Mouse (Mus musculus) neural tube, embryonic 11.5 days (tissue): ENCODE measurements around the gene Sipa1l3. TPM values are rescaled to one million over a fixed set of nuclear protein-coding genes. Genes with fewer than 3 reads are reported as not detected.
A peak's percentile ranks its signal among the peaks of the same experiment; 100 is the strongest.

Source experiments
- ATAC-seq: fragments of 200-750 bp; cut with Nextera tagmentation; 2 replicates; pipeline ENCODE4 v1.8.0; 2017; ENCODE audit warnings: moderate number of reproducible peaks, mild to moderate bottlenecking, moderate TSS enrichment, moderate library complexity; ENCODE audit not compliant: insufficient read depth, low FRiP score, low TSS enrichment
- DNase-seq: peaks from one replicate; pipeline ENCODE4 v3.0.0-alpha.2; 2015; ENCODE audit warnings: low spot score
- H3K27ac ChIP-seq: fragments of 300-500 bp; sonication (generic); 2 replicates; pipeline ENCODE4 v1.5.1; 2014; ENCODE audit warnings: low read depth, mild to moderate bottlenecking, low read length
- H3K27me3 ChIP-seq: fragments of 300-500 bp; sonication (generic); 2 replicates; pipeline ENCODE4 v1.6.1; 2014; ENCODE audit warnings: mild to moderate bottlenecking, low read length, mixed read lengths; ENCODE audit not compliant: control insufficient read depth, insufficient read depth
- H3K36me3 ChIP-seq: fragments of 300-500 bp; sonication (generic); 2 replicates; pipeline ENCODE4 v1.6.1; 2014; ENCODE audit warnings: mild to moderate bottlenecking, low read length, moderate library complexity, mixed read lengths; ENCODE audit not compliant: control insufficient read depth, insufficient read depth
- H3K4me1 ChIP-seq: fragments of 300-500 bp; sonication (generic); 2 replicates; pipeline ENCODE4 v1.6.1; 2014; ENCODE audit warnings: low read length, mixed read lengths; ENCODE audit not compliant: control insufficient read depth, insufficient read depth
- H3K4me2 ChIP-seq: fragments of 300-500 bp; sonication (generic); 2 replicates; pipeline ENCODE4 v1.6.1; 2014; ENCODE audit warnings: low read depth, mild to moderate bottlenecking, moderate library complexity
- H3K4me3 ChIP-seq: fragments of 300-500 bp; sonication (generic); 2 replicates; pipeline ENCODE4 v1.5.1; 2014; ENCODE audit warnings: low read depth, low read length
- H3K9ac ChIP-seq: fragments of 300-500 bp; sonication (generic); 2 replicates; pipeline ENCODE4 v1.6.1; 2014; ENCODE audit warnings: mild to moderate bottlenecking, low read length
- H3K9me3 ChIP-seq: fragments of 300-500 bp; sonication (generic); 2 replicates; pipeline ENCODE4 v1.6.1; 2016; ENCODE audit warnings: low read length; ENCODE audit not compliant: control insufficient read depth
- WGBS: fragments of 180-500 bp; shearing (Covaris S2); extraction: QIAGEN DNeasy Blood & Tissue Kit; methylation state at CpG from one replicate; pipeline ENCODE4 v1.1.7; 2014; 5-methylcytosine and 5-hydroxymethylcytosine counted together
- polyA plus RNA-seq: library from polyadenylated mRNA; unstranded; fragments of >200 nt; fragmentation: Nextera tagmentation; extraction: Ambion mirVana; gene quantifications from 2 replicates; pipeline ENCODE4 v1.2.1, GENCODE M21; 2014

The Sipa1l3 gene
- polyA plus RNA-seq, 1 experiment from 2014 or later = 11.9 TPM

- no peaks in the 10 kb centered on the region for H3K36me3 ChIP-seq
- no peak for DNase-seq
- 67% methylated on average over 5 of the region's 5 CpGs for WGBS
- H3K4me3 ChIP-seq = peak overlapping the region; percentile 86
- no peaks in the 10 kb centered on the region for H3K27me3 ChIP-seq
- H3K4me1 ChIP-seq = peaks cover 7% of the 10 kb centered on the region
- 0 out of 2 replicates have a peak overlapping the region, but pooled peaks have one; percentile 80 for H3K9ac ChIP-seq
- ATAC-seq = no peak
- no peak overlapping the region for H3K27ac ChIP-seq
- H3K9me3 ChIP-seq = no peaks in the 10 kb centered on the region
- peak overlapping the region; percentile 93 for H3K4me2 ChIP-seq
These were observed 1.3 kb downstream of the Sipa1l3 start for GRCm38 (mm10) chr7:29517178-29517577.

- no peak for DNase-seq
These were observed 2.8 kb downstream of the Sipa1l3 start for GRCm38 (mm10) chr7:29515652-29516051.

GRCm38 (mm10) chr7:29512729-29513128 is 5.7 kb downstream of the Sipa1l3 start:
- no peak overlapping the region for H3K4me2 ChIP-seq
- 53% methylated on average over 4 of the region's 4 CpGs for WGBS

More at GRCm38 (mm10) chr7:29515652-29516051, 2.8 kb downstream of the Sipa1l3 start:
- Histone ChIP-seq H3K4me2 (no peak overlapping the region), H3K9ac (no peak overlapping the region), H3K36me3 (no peaks in the 10 kb centered on the region), H3K9me3 (no peaks in the 10 kb centered on the region), H3K27ac (no peak overlapping the region), H3K4me1 (peaks cover 9% of the 10 kb centered on the region), H3K4me3 (no peak overlapping the region), H3K27me3 (no peaks in the 10 kb centered on the region)
- WGBS = 83% methylated on average over 3 of the region's 3 CpGs
- ATAC-seq = no peak

DNA sequence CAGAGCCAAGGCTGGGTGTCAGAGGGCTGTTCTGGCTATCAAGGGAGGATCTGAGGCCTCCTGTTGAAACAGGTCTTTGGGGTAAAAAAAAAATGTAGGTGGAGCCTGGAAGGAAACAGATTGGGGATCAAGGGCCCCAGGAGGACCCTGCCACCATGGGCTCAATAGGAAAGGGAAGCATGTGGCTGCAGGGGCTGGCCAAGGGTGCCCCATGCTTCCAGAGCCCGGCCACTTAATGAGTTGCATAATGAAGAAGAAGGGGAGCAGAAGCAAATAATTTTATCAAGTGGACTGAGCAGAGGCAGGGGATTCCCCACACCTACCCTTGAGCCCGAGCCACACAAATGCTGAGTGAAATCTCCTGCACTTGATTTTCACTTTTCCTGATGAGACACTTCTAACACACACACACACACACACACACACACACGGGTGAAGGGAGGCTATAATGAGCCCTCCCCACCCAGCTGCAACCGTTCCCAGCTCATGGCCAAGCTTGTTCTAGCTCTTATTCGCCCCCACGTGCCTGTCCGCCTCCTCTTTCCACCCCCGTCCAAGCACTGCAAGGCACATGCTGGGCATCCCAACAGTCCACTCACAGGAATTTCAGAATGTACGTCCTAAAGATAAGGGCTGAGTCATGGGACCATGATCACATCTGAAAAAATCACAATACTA is 6.7 kb downstream of the Sipa1l3 start:
- no peak for DNase-seq
- Histone ChIP-seq H3K9ac (no peak overlapping the region), H3K27ac (no peak overlapping the region), H3K27me3 (no peaks in the 10 kb centered on the region), H3K4me3 (no peak overlapping the region), H3K9me3 (no peaks in the 10 kb centered on the region), H3K4me1 (0 out of 2 replicates have a peak, but pooled peaks cover 2% of the 10 kb centered on the region), H3K4me2 (no peak overlapping the region), H3K36me3 (no peaks in the 10 kb centered on the region)
- 65% methylated on average over 9 of the region's 9 CpGs for WGBS
- ATAC-seq = no peak

More at GRCm38 (mm10) chr7:29512729-29513128, 5.7 kb downstream of the Sipa1l3 start:
- DNase-seq = no peak
- Histone ChIP-seq H3K9ac (no peak overlapping the region), H3K4me3 (no peak overlapping the region), H3K27ac (no peak overlapping the region), H3K36me3 (no peaks in the 10 kb centered on the region), H3K9me3 (no peaks in the 10 kb centered on the region), H3K27me3 (no peaks in the 10 kb centered on the region), H3K4me1 (peaks cover 8% of the 10 kb centered on the region)
- no peak for ATAC-seq

DNA sequence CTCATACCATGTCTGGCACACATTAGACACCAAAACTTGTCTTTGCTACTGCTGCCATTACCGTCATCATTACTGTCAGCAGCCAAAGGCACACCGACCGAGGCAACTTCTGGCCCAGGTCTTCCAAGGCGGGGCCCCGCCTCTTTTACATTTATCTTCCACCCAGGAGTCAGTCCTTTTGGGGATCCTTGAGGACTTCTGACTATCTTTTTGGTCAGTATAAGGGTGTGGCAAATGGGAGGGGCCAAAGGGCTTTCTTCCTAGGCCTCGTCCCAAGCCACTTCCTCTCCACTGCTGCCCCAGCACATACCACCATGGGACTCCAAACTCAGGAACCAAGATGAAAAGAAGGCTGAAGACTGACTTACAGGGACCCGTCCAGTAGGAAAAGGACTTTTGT is 9.9 kb downstream of the Sipa1l3 start:
- Histone ChIP-seq H3K9me3 (no peaks in the 10 kb centered on the region), H3K36me3 (no peaks in the 10 kb centered on the region), H3K4me3 (no peak overlapping the region), H3K27me3 (no peaks in the 10 kb centered on the region), H3K27ac (no peak overlapping the region), H3K4me1 (peaks cover 10% of the 10 kb centered on the region), H3K4me2 (no peak overlapping the region), H3K9ac (no peak overlapping the region)
- ATAC-seq (no peak), DNase-seq (no peak)
- 83% methylated on average over 7 of the region's 7 CpGs for WGBS

DNA sequence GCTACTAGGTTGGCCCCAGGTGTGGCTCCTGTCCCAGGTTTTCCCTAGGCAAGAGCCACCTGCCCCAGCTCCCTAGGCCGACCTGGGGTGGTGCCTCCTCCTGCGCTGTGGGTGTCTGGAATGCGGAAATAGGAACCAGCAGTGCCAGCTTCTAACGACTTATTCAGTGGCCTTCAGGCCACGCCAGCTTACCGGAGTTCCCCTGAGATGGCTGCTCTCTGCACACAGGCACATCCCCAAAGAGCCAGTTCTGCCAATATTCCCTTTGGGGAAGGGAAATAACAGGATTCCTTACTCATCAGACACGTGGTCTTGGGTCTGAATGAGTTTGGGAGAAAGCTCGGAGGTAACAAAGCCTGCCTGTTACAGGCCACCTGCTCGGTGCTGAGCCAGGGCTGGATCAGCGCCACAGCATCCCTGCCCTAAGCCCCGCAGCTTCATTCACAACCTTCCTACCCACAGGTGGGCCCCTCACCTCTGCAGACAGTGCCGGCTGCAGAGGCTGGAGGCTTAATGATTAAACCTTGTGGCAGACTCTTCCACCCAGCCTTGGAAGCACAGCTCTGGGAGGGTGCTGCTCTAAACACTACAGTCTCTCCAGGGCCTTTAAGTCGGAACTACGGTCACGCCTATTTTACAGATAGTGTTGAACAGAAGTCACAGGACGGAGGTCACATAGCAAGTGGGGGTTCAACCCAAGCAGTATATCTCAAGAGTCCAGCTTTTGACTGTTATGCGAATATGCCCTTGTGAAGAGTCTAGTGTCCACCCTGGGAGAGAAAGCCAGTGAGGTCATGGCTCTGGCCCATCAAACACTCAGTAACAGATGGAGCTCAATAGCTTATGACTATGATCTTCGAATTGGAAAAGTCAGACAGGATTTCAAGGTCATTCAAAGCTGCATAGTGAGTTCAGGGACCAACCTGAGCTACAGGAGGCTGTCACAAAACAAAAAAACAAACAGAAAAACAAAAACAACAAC is 12.8 kb downstream of the Sipa1l3 start:
- Histone ChIP-seq H3K4me3 (no peak overlapping the region), H3K27me3 (no peaks in the 10 kb centered on the region), H3K9me3 (no peaks in the 10 kb centered on the region), H3K4me1 (peaks cover 7% of the 10 kb centered on the region), H3K4me2 (no peak overlapping the region), H3K36me3 (no peaks in the 10 kb centered on the region), H3K9ac (no peak overlapping the region), H3K27ac (no peak overlapping the region)
- DNase-seq = no peak
- 22% methylated on average over 18 of the region's 18 CpGs for WGBS
- no peak for ATAC-seq

- Histone ChIP-seq H3K27me3 (no peaks in the 10 kb centered on the region), H3K4me3 (no peak overlapping the region), H3K36me3 (no peaks in the 10 kb centered on the region), H3K9me3 (no peaks in the 10 kb centered on the region), H3K27ac (no peak overlapping the region), H3K4me1 (peaks cover 7% of the 10 kb centered on the region), H3K4me2 (no peak overlapping the region), H3K9ac (no peak overlapping the region)
- 70% methylated on average over 7 of the region's 7 CpGs for WGBS
- ATAC-seq (no peak), DNase-seq (no peak)
These were observed 13.7 kb downstream of the Sipa1l3 start for GRCm38 (mm10) chr7:29504683-29505290.

DNA sequence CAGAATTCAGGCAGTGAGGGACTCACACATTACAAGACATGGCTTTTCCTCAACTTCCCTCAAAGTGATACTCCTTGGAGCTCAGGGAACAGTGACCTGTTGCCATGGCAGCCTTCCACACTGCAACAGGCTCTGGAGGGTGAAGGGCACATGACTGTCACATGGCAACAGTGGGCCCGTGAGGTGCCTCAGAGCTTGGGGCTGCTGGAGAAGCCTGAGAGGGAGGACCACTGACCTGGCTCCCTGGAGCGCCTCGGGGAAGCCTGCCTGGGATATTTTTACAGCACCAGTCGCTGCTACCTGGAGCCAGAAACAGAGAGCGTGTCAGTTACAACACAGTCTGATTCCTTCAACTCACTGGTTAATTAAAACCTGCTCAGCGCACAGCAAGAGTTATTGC is 14.8 kb downstream of the Sipa1l3 start:
- Histone ChIP-seq H3K9me3 (no peaks in the 10 kb centered on the region), H3K9ac (no peak overlapping the region), H3K27ac (no peak overlapping the region), H3K4me1 (peaks cover 7% of the 10 kb centered on the region), H3K4me3 (no peak overlapping the region), H3K4me2 (no peak overlapping the region), H3K27me3 (no peaks in the 10 kb centered on the region), H3K36me3 (no peaks in the 10 kb centered on the region)
- DNase-seq (no peak), ATAC-seq (no peak)
- 70% methylated on average over 6 of the region's 6 CpGs for WGBS
